Mouse (Mus musculus) left cerebral cortex, adult 18-20 months (tissue): ENCODE results near the gene Kng2. TPM values are rescaled to one million over a fixed set of nuclear protein-coding genes. Genes with fewer than 3 reads are reported as not detected.
"Not testable (repeated sequence)": the region's sequence is repeated elsewhere in the genome, so short reads cannot be mapped to it uniquely, and the experiment has no call there.

ENCODE experiments used
- DNase-seq, 2 experiments: peaks; one replicate each; pipeline ENCODE4 v3.0.0; 2021 to 2022; ENCODE audit warnings: low spot score in 2 of 2, mixed read lengths in 1 of 2
- long read RNA-seq, 2 experiments: library from polyadenylated mRNA; stranded (forward); transcript quantifications; one replicate each; pipeline ENCODE4 v2.0.0; 2021
- total RNA-seq, 2 experiments: library from RNA; stranded (reverse); gene quantifications; 2 replicates each; pipeline ENCODE4 v1.2.3; 2021

The Kng2 gene
- not detected for total RNA-seq
- long read RNA-seq, experiment 1 = 0 reads
- long read RNA-seq, experiment 2 = 0 reads

GRCm38 (mm10) chr16:23028966-23029600 lies at the start of gene Kng2:
Gene Kng2, minus strand, starts transcription at chr16:23029482.
- DNase-seq = not testable (repeated sequence)

GRCm38 (mm10) chr16:23077516-23077915 lies 48.2 kb upstream of the Kng2 start:
- not testable (repeated sequence) for DNase-seq

GRCm38 (mm10) chr16:23060781-23061325 lies 31.6 kb upstream of the Kng2 start:
- DNase-seq = not testable (repeated sequence)

GRCm38 (mm10) chr16:23059630-23060029 lies 30.3 kb upstream of the Kng2 start:
- not testable (repeated sequence) for DNase-seq

- DNase-seq = not testable (repeated sequence)
Measured at GRCm38 (mm10) chr16:23057668-23058447, 28.6 kb upstream of the Kng2 start, which contains the start of gene Kng1. Gene Kng1, plus strand, starts transcription at chr16:23057865.

GRCm38 (mm10) chr16:23046319-23046718 lies 17.0 kb upstream of the Kng2 start:
- peak; percentile 14 to 34 for DNase-seq

GRCm38 (mm10) chr16:23040876-23041275 lies 11.6 kb upstream of the Kng2 start:
- no peak for DNase-seq

- DNase-seq = no peak
Measured at GRCm38 (mm10) chr16:23039281-23039680, 10.0 kb upstream of the Kng2 start.

- no peak for DNase-seq
Measured at GRCm38 (mm10) chr16:23037744-23038143, 8.5 kb upstream of the Kng2 start.

- DNase-seq = no peak
Measured at GRCm38 (mm10) chr16:23033673-23034072, 4.4 kb upstream of the Kng2 start.

GRCm38 (mm10) chr16:23030673-23031435 lies 1.6 kb upstream of the Kng2 start:
- DNase-seq = no peak

- not testable (repeated sequence) for DNase-seq
Measured at GRCm38 (mm10) chr16:23027341-23027740, 1.9 kb downstream of the Kng2 start.

GRCm38 (mm10) chr16:23026582-23026981 lies 2.7 kb downstream of the Kng2 start:
- DNase-seq = no peak

- no peak for DNase-seq
Measured at GRCm38 (mm10) chr16:23025111-23025510, 4.2 kb downstream of the Kng2 start.

GRCm38 (mm10) chr16:23020571-23020970 lies 8.7 kb downstream of the Kng2 start:
- not testable (repeated sequence) for DNase-seq

GRCm38 (mm10) chr16:23014645-23015044 lies 14.6 kb downstream of the Kng2 start:
- DNase-seq = not testable (repeated sequence)

GRCm38 (mm10) chr16:23013786-23014185 lies 15.5 kb downstream of the Kng2 start:
- not testable (repeated sequence) for DNase-seq

- DNase-seq = not testable (repeated sequence)
Measured at GRCm38 (mm10) chr16:22996951-22997350, 32.3 kb downstream of the Kng2 start.

GRCm38 (mm10) chr16:22967383-22968030 lies 61.8 kb downstream of the Kng2 start:
- no peak for DNase-seq

- DNase-seq = no peak
Measured at GRCm38 (mm10) chr16:22963293-22963692, 66.0 kb downstream of the Kng2 start.

GRCm38 (mm10) chr16:22962256-22962655 lies 67.0 kb downstream of the Kng2 start:
- DNase-seq = no peak
